Mouse (Mus musculus): ENCODE results near the gene Zmiz1. TPM values are rescaled to one million over a fixed set of nuclear protein-coding genes. Genes with fewer than 3 reads are reported as not detected.

Gene Zmiz1
- total and polyA plus RNA-seq, 3 experiments = 3.7 to 45.8 (median 11.1) TPM

GRCm38 (mm10) chr14:25559907-25560306 is 100.9 kb downstream of the Zmiz1 start:
- no peak for DNase-seq (ENCODE audit: extremely low read depth)

GRCm38 (mm10) chr14:25560841-25561240 is 101.9 kb downstream of the Zmiz1 start:
- H3K9me3 ChIP-seq (replicated peaks; ENCODE audit: low read length) = peaks cover 13% of the 10 kb centered on the region
- H3K4me2 ChIP-seq (ENCODE audit: insufficient read depth, low read depth, poor library complexity, severe bottlenecking) = no peak overlapping the region
- no peaks in the 10 kb centered on the region for H3K27me3 ChIP-seq (replicated peaks)
- peaks cover 0 to 64% of the 10 kb centered on the region in 2 experiments; a peak in 3 of 4 replicates for H3K4me1 ChIP-seq (ENCODE audit: control insufficient read depth in 1 of 2, insufficient read depth in 2 of 2)
- dilution Hi-C loops (cut with MboI; ENCODE audit: extremely low pct_ligation_motif_present, extremely low pct_unique_long_range_greater_than_20kb, low sequenced_read_pairs) (no loop called here), in situ Hi-C loops (cut with MboI; ENCODE audit: low pct_ligation_motif_present, low pct_unique_long_range_greater_than_20kb, low sequenced_read_pairs) (loop anchor here (10.0 kb wide), 1 partner anchor 96 kb away; no protein-coding TSS in a partner anchor)
- no peak overlapping the region for H3K9ac ChIP-seq (ENCODE audit: insufficient read depth, low read depth)
- no peaks in the 10 kb centered on the region for H3K79me2 ChIP-seq (replicated peaks; ENCODE audit: control insufficient read depth, extremely low read depth, insufficient read depth, poor library complexity, severe bottlenecking)
- no peak for DNase-seq (ENCODE audit: extremely low read depth)
- no peak overlapping the region for H3K27ac ChIP-seq (ENCODE audit: insufficient read depth, low read depth)
- TF ChIP-seq MAZ (IDR thresholded peaks at IDR 0.05; ENCODE audit: low read depth, low read length) = no peak
- no peak; the same call in 1 of the 2 replicates for TF ChIP-seq RAD21 (IDR thresholded peaks at IDR 0.05; ENCODE audit: low read depth, low read length)
- peak; percentile 28 for TF ChIP-seq SMC3 (IDR thresholded peaks at IDR 0.05; ENCODE audit: low read depth, low read length)
- no peak for TF ChIP-seq UBTF (IDR thresholded peaks at IDR 0.05; ENCODE audit: low read depth, low read length)
- TF ChIP-seq ZMIZ1 (IDR thresholded peaks at IDR 0.05; ENCODE audit: low read depth, low read length) = no peak
- no peak for TF ChIP-seq GABPA (IDR thresholded peaks at IDR 0.05; ENCODE audit: insufficient replicate concordance, low read depth, low read length)
- TF ChIP-seq MEF2A (IDR thresholded peaks at IDR 0.05; ENCODE audit: borderline replicate concordance, low read depth, low read length) = no peak
- peak; percentile 15 to 40; a peak in 2 of 4 replicates for TF ChIP-seq CTCF (conservative IDR thresholded peaks at IDR 0.05 in 1 of 2, IDR thresholded peaks at IDR 0.05 in 1 of 2; ENCODE audit: low read depth in 2 of 2, low read length in 2 of 2)
- peaks cover 10 to 56% of the 10 kb centered on the region in 2 experiments for H3K36me3 ChIP-seq (replicated peaks in 1 of 2; ENCODE audit: control insufficient read depth in 1 of 2, insufficient read depth in 1 of 2, low read length in 1 of 2)
- H3K4me3 ChIP-seq (replicated peaks in 1 of 3; ENCODE audit: low read depth in 2 of 3, low read length in 2 of 3, poor library complexity in 1 of 3) = no peak overlapping the region

More at GRCm38 (mm10) chr14:25559907-25560306, 100.9 kb downstream of the Zmiz1 start:
- peaks cover 10 to 53% of the 10 kb centered on the region in 2 experiments for H3K36me3 ChIP-seq (replicated peaks in 1 of 2; ENCODE audit: control insufficient read depth in 1 of 2, insufficient read depth in 1 of 2, low read length in 1 of 2)
- H3K79me2 ChIP-seq (replicated peaks; ENCODE audit: control insufficient read depth, extremely low read depth, insufficient read depth, poor library complexity, severe bottlenecking) = no peaks in the 10 kb centered on the region
- peaks cover 13% of the 10 kb centered on the region for H3K9me3 ChIP-seq (replicated peaks; ENCODE audit: low read length)
- no peak overlapping the region for H3K4me2 ChIP-seq (ENCODE audit: insufficient read depth, low read depth, poor library complexity, severe bottlenecking)
- no peak for TF ChIP-seq ZNF384 (IDR thresholded peaks at IDR 0.05; ENCODE audit: low read depth, low read length)
- dilution Hi-C loops (cut with MboI; ENCODE audit: extremely low pct_ligation_motif_present, extremely low pct_unique_long_range_greater_than_20kb, low sequenced_read_pairs) = no loop called here
- in situ Hi-C loops (cut with MboI; ENCODE audit: low pct_ligation_motif_present, low pct_unique_long_range_greater_than_20kb, low sequenced_read_pairs) = loop anchor here (10.0 kb wide), 2 partner anchors 95 to 435 kb away; no protein-coding TSS in a partner anchor
- H3K4me3 ChIP-seq (replicated peaks in 1 of 3; ENCODE audit: low read depth in 2 of 3, low read length in 2 of 3, poor library complexity in 1 of 3) = no peak overlapping the region
- H3K27ac ChIP-seq (ENCODE audit: insufficient read depth, low read depth) = no peak overlapping the region
- no peak overlapping the region for H3K9ac ChIP-seq (ENCODE audit: insufficient read depth, low read depth)
- H3K27me3 ChIP-seq (replicated peaks) = no peaks in the 10 kb centered on the region
- H3K4me1 ChIP-seq (ENCODE audit: control insufficient read depth in 1 of 2, insufficient read depth in 2 of 2) = peaks cover 0 to 57% of the 10 kb centered on the region in 2 experiments; a peak in 3 of 4 replicates

- Histone ChIP-seq H3K27me3 (replicated peaks) (no peaks in the 10 kb centered on the region), H3K9ac (ENCODE audit: insufficient read depth, low read depth) (no peak overlapping the region), H3K27ac (ENCODE audit: insufficient read depth, low read depth) (no peak overlapping the region), H3K4me2 (ENCODE audit: insufficient read depth, low read depth, poor library complexity, severe bottlenecking) (no peak overlapping the region), H3K9me3 (replicated peaks; ENCODE audit: low read length) (peaks cover 13% of the 10 kb centered on the region), H3K36me3 (replicated peaks in 1 of 2; ENCODE audit: control insufficient read depth in 1 of 2, insufficient read depth in 1 of 2, low read length in 1 of 2) (peaks cover 10 to 59% of the 10 kb centered on the region in 2 experiments), H3K4me1 (ENCODE audit: control insufficient read depth in 1 of 2, insufficient read depth in 2 of 2) (peaks cover 0 to 64% of the 10 kb centered on the region in 2 experiments; a peak in 3 of 4 replicates), H3K4me3 (replicated peaks in 1 of 3; ENCODE audit: low read depth in 2 of 3, low read length in 2 of 3, poor library complexity in 1 of 3) (no peak overlapping the region), H3K79me2 (replicated peaks; ENCODE audit: control insufficient read depth, extremely low read depth, insufficient read depth, poor library complexity, severe bottlenecking) (no peaks in the 10 kb centered on the region)
- dilution Hi-C loops (cut with MboI; ENCODE audit: extremely low pct_ligation_motif_present, extremely low pct_unique_long_range_greater_than_20kb, low sequenced_read_pairs) (no loop called here), in situ Hi-C loops (cut with MboI; ENCODE audit: low pct_ligation_motif_present, low pct_unique_long_range_greater_than_20kb, low sequenced_read_pairs) (loop anchor here (10.0 kb wide), 1 partner anchor 97 kb away; no protein-coding TSS in a partner anchor)
- TF ChIP-seq CHD2 (IDR thresholded peaks at IDR 0.05; ENCODE audit: low read length) (no peak), MXI1 (IDR thresholded peaks at IDR 0.05; ENCODE audit: low read depth, low read length) (no peak)
- no peak for DNase-seq (ENCODE audit: extremely low read depth)
These were observed 102.7 kb downstream of the Zmiz1 start for GRCm38 (mm10) chr14:25561716-25562115.

Measured in CH12.LX (cell line).